Comparison of ENCODE assay signal across 20 mouse cellular contexts in genomic region chr4:26171177-26171576, GRCm38 (mm10).
DNase-seq lines count a peak whose midpoint lies in the region; ATAC-seq lines count a peak whose summit lies in the region.
"Had no signal": no experiment of that assay in that cellular context is flagged by ENCODE, and none has a peak within 500 bp of the region (broad histone marks: within the 10 kb centered on the region; RNA-seq: fewer than 3 reads in every experiment).

No protein-coding gene starts in this region.

- H3K4me3 ChIP-seq in forebrain, embryonic 14.5 days (ENCODE audit: low read depth, low read length), result no peak overlapping the region
- no peak overlapping the region for H3K4me3 ChIP-seq in forebrain, embryonic 15.5 days
- H3K4me3 ChIP-seq in midbrain, embryonic 11.5 days (ENCODE audit: low read depth, low read length), result no peak overlapping the region
- H3K4me3 ChIP-seq in midbrain, embryonic 14.5 days (replicated peaks; ENCODE audit: low read depth, low read length), result no peak overlapping the region
- H3K4me3 ChIP-seq in hindbrain, embryonic 16.5 days (ENCODE audit: low read length), result no peak overlapping the region
- no peak overlapping the region for H3K4me3 ChIP-seq in neural tube, embryonic 12.5 days
- H3K4me3 ChIP-seq: embryonic facial prominence, embryonic 12.5 days; forebrain, embryonic 13.5 days; heart, adult 2 months; heart, embryonic 15.5 days had no signal

- no peak for DNase-seq in forebrain, embryonic 14.5 days (ENCODE audit: low spot score)
- DNase-seq in midbrain, embryonic 11.5 days (ENCODE audit: low spot score, missing footprints), result no peak
- no peak for DNase-seq in midbrain, embryonic 14.5 days
- no peak for DNase-seq in spleen, adult 12 weeks (ENCODE audit: low spot score)
- DNase-seq in spleen, adult 18-20 months, result no peak
- DNase-seq: adrenal gland, adult 2 months; adrenal gland, postnatal 25 days; cerebellum, adult 18-20 months; cerebellum, postnatal 10 days; gastrocnemius, postnatal 14 days; heart, adult 2 months; heart, postnatal 14 days had no signal

- 42% methylated on average over 1 of the region's 1 CpGs for WGBS in forebrain, embryonic 14.5 days
- WGBS in forebrain, embryonic 15.5 days, result 47% methylated on average over 1 of the region's 1 CpGs
- WGBS in midbrain, embryonic 11.5 days, result 70% methylated on average over 1 of the region's 1 CpGs
- 42% methylated on average over 1 of the region's 1 CpGs for WGBS in midbrain, embryonic 14.5 days
- WGBS in hindbrain, embryonic 16.5 days, result 63% methylated on average over 1 of the region's 1 CpGs
- 35% methylated on average over 1 of the region's 1 CpGs for WGBS in neural tube, embryonic 12.5 days

- ATAC-seq in forebrain, embryonic 14.5 days, result peak; percentile 15; the same call in 1 of the 2 replicates
- ATAC-seq in forebrain, embryonic 15.5 days (replicated peaks), result no peak
- 0 out of 2 replicates have a peak, but pooled peaks have one; percentile 58 for ATAC-seq in midbrain, embryonic 11.5 days (ENCODE audit: low FRiP score)
- no peak; the same call in 1 of the 2 replicates for ATAC-seq in midbrain, embryonic 14.5 days (ENCODE audit: low FRiP score, low TSS enrichment)
- 0 out of 2 replicates have a peak, but pooled peaks have one; percentile 20 for ATAC-seq in hindbrain, embryonic 16.5 days
- ATAC-seq in neural tube, embryonic 12.5 days (ENCODE audit: low FRiP score, low read depth), result peak; percentile 70
- ATAC-seq: forebrain, embryonic 13.5 days; inflammation-experienced regulatory T-cells, adult 6 months had no signal

- H3K4me1 ChIP-seq in forebrain, embryonic 14.5 days (ENCODE audit: control insufficient read depth, insufficient read depth, low read length), result no peaks in the 10 kb centered on the region
- H3K4me1 ChIP-seq in forebrain, embryonic 15.5 days, result no peaks in the 10 kb centered on the region
- no peaks in the 10 kb centered on the region for H3K4me1 ChIP-seq in midbrain, embryonic 11.5 days (ENCODE audit: control insufficient read depth, insufficient read depth, low read length)
- H3K4me1 ChIP-seq in midbrain, embryonic 14.5 days (ENCODE audit: control insufficient read depth, insufficient read depth, low read length), result no peaks in the 10 kb centered on the region
- H3K4me1 ChIP-seq in hindbrain, embryonic 16.5 days (ENCODE audit: control insufficient read depth, insufficient read depth, low read depth, low read length), result no peaks in the 10 kb centered on the region
- 0 out of 2 replicates have a peak, but pooled peaks cover 3% of the 10 kb centered on the region for H3K4me1 ChIP-seq in neural tube, embryonic 12.5 days
- H3K4me1 ChIP-seq: embryonic facial prominence, embryonic 12.5 days; forebrain, embryonic 13.5 days; heart, embryonic 15.5 days had no signal

- H3K27ac ChIP-seq in forebrain, embryonic 14.5 days (ENCODE audit: low read depth, low read length), result no peak overlapping the region
- H3K27ac ChIP-seq in forebrain, embryonic 15.5 days (replicated peaks), result no peak overlapping the region
- no peak overlapping the region for H3K27ac ChIP-seq in midbrain, embryonic 11.5 days (ENCODE audit: low read depth, low read length)
- no peak overlapping the region for H3K27ac ChIP-seq in midbrain, embryonic 14.5 days (replicated peaks; ENCODE audit: low read depth, low read length)
- no peak overlapping the region for H3K27ac ChIP-seq in hindbrain, embryonic 16.5 days (ENCODE audit: low read depth, low read length)
- no peak overlapping the region for H3K27ac ChIP-seq in neural tube, embryonic 12.5 days
- H3K27ac ChIP-seq: embryonic facial prominence, embryonic 12.5 days; forebrain, embryonic 13.5 days; heart, adult 2 months; heart, embryonic 15.5 days had no signal

- H3K4me2 ChIP-seq in forebrain, embryonic 14.5 days (ENCODE audit: low read length), result no peak overlapping the region
- no peak overlapping the region for H3K4me2 ChIP-seq in forebrain, embryonic 15.5 days (replicated peaks)
- no peak overlapping the region for H3K4me2 ChIP-seq in midbrain, embryonic 11.5 days
- H3K4me2 ChIP-seq in midbrain, embryonic 14.5 days (ENCODE audit: low read length), result no peak overlapping the region
- H3K4me2 ChIP-seq in hindbrain, embryonic 16.5 days (ENCODE audit: low read length), result no peak overlapping the region
- H3K4me2 ChIP-seq in neural tube, embryonic 12.5 days (replicated peaks), result no peak overlapping the region
- H3K4me2 ChIP-seq: embryonic facial prominence, embryonic 12.5 days; forebrain, embryonic 13.5 days; heart, embryonic 11.5 days; heart, embryonic 15.5 days had no signal

- H3K36me3 ChIP-seq in forebrain, embryonic 14.5 days (ENCODE audit: control insufficient read depth, insufficient read depth, low read length), result no peaks in the 10 kb centered on the region
- H3K36me3 ChIP-seq in forebrain, embryonic 15.5 days, result no peaks in the 10 kb centered on the region
- no peaks in the 10 kb centered on the region for H3K36me3 ChIP-seq in midbrain, embryonic 11.5 days (ENCODE audit: control insufficient read depth, insufficient read depth, low read length)
- no peaks in the 10 kb centered on the region for H3K36me3 ChIP-seq in midbrain, embryonic 14.5 days (ENCODE audit: control insufficient read depth, insufficient read depth, low read length)
- no peaks in the 10 kb centered on the region for H3K36me3 ChIP-seq in hindbrain, embryonic 16.5 days (ENCODE audit: control insufficient read depth, insufficient read depth, low read length)
- H3K36me3 ChIP-seq in neural tube, embryonic 12.5 days, result no peaks in the 10 kb centered on the region
- H3K36me3 ChIP-seq: embryonic facial prominence, embryonic 12.5 days; heart, embryonic 15.5 days had no signal

- H3K9me3 ChIP-seq in forebrain, embryonic 14.5 days (replicated peaks; ENCODE audit: control insufficient read depth, low read length), result no peaks in the 10 kb centered on the region
- H3K9me3 ChIP-seq in forebrain, embryonic 15.5 days, result no peaks in the 10 kb centered on the region
- H3K9me3 ChIP-seq in midbrain, embryonic 11.5 days (ENCODE audit: control insufficient read depth, low read length), result no peaks in the 10 kb centered on the region
- H3K9me3 ChIP-seq in midbrain, embryonic 14.5 days (ENCODE audit: control insufficient read depth, low read length), result no peaks in the 10 kb centered on the region
- H3K9me3 ChIP-seq in hindbrain, embryonic 16.5 days (ENCODE audit: control insufficient read depth, low read length), result no peaks in the 10 kb centered on the region
- no peaks in the 10 kb centered on the region for H3K9me3 ChIP-seq in neural tube, embryonic 12.5 days
- H3K9me3 ChIP-seq: embryonic facial prominence, embryonic 12.5 days; forebrain, embryonic 13.5 days; heart, embryonic 15.5 days had no signal

- H3K27me3 ChIP-seq in forebrain, embryonic 14.5 days (replicated peaks; ENCODE audit: control insufficient read depth, insufficient read depth, low read length), result no peaks in the 10 kb centered on the region
- no peaks in the 10 kb centered on the region for H3K27me3 ChIP-seq in forebrain, embryonic 15.5 days
- H3K27me3 ChIP-seq in midbrain, embryonic 11.5 days (ENCODE audit: control insufficient read depth, insufficient read depth, low read length), result no peaks in the 10 kb centered on the region
- H3K27me3 ChIP-seq in midbrain, embryonic 14.5 days (ENCODE audit: control insufficient read depth, insufficient read depth, low read length), result no peaks in the 10 kb centered on the region
- H3K27me3 ChIP-seq in hindbrain, embryonic 16.5 days (replicated peaks; ENCODE audit: control insufficient read depth, insufficient read depth, low read length), result no peaks in the 10 kb centered on the region
- no peaks in the 10 kb centered on the region for H3K27me3 ChIP-seq in neural tube, embryonic 12.5 days (replicated peaks)
- H3K27me3 ChIP-seq: embryonic facial prominence, embryonic 12.5 days; forebrain, embryonic 13.5 days; heart, embryonic 15.5 days had no signal

- H3K9ac ChIP-seq in forebrain, embryonic 14.5 days (ENCODE audit: low read length), result no peak overlapping the region
- no peak overlapping the region for H3K9ac ChIP-seq in forebrain, embryonic 15.5 days (replicated peaks)
- no peak overlapping the region for H3K9ac ChIP-seq in midbrain, embryonic 11.5 days (ENCODE audit: low read length)
- no peak overlapping the region for H3K9ac ChIP-seq in midbrain, embryonic 14.5 days (replicated peaks; ENCODE audit: low read length)
- H3K9ac ChIP-seq in hindbrain, embryonic 16.5 days (ENCODE audit: low read depth, low read length), result no peak overlapping the region
- no peak overlapping the region for H3K9ac ChIP-seq in neural tube, embryonic 12.5 days
- H3K9ac ChIP-seq: embryonic facial prominence, embryonic 12.5 days; forebrain, embryonic 13.5 days; heart, embryonic 15.5 days had no signal

Comparison
In these comparisons a context has a peak if more than half of its experiments do, and no peak if none do; other contexts are left out.
1. ATAC-seq: peak in forebrain, embryonic 14.5 days (single experiment), midbrain, embryonic 11.5 days (single experiment), hindbrain, embryonic 16.5 days (single experiment) and neural tube, embryonic 12.5 days (single experiment); none in forebrain, embryonic 15.5 days (single experiment) and midbrain, embryonic 14.5 days (single experiment).